Mouse (Mus musculus) gastrocnemius, adult 18-20 months (tissue): ENCODE measurements around the gene Hemk1. TPM values are rescaled to one million over a fixed set of nuclear protein-coding genes. Genes with fewer than 3 reads are reported as not detected.

Experiments
- DNase-seq: peaks from one replicate; pipeline ENCODE4 v3.0.0; 2021; ENCODE audit warnings: low spot score
- total RNA-seq, 2 experiments: library from RNA; stranded (reverse); gene quantifications; 2 replicates each; pipeline ENCODE4 v1.2.3; 2021

The Hemk1 gene
- total RNA-seq, 2 experiments from 2014 or later, result 11.8 to 13.3 TPM

- DNase-seq, result no peak
Observed at GRCm38 (mm10) chr9:107295616-107296015, 42.5 kb downstream of the Hemk1 start.

GRCm38 (mm10) chr9:107294249-107294648 is 43.9 kb downstream of the Hemk1 start:
- peak; percentile 82 for DNase-seq

GRCm38 (mm10) chr9:107290897-107291296 is 47.3 kb downstream of the Hemk1 start:
- peak; percentile 88 for DNase-seq

DNA sequence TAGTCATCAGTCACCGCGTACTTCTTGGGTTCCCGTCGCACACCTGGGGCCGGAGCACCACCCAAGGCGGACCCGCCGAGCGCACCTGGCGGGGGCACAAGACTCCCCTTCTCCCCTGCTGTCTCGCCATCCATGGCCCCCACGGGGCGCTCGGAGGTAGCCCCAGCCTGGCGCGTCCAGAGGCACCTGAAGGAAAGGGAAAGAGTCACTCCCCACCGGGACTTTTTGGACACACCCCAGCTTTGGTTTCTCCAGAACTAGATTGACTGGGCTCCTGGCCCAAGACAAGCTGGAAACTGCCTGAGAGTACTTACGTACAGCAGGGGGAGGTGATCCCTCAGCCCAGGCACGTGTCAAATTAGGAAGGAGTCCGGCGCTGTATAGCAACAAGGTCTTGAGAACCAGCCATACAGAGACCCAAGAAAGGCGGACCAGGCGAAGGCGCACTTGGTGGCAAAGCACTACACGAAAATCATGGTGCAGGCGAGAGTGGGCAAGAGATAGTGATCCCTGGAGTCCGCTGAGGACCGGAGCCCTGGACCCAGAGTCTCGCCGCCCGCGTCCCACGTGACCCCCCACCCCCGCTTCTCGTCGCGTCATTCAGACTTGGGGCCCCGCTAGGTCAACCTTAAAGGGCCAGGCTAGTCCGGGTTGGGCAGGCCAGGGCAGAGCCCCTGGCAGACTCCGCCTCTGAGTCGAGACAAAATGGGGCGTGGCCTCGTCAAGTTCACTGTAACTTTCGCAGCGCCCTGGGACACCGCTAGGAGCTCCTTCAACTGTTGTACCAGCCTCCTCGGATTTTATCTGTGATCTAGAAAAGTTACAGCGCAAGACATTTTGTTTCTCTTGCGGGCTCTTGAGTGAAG is 48.7 kb downstream of the Hemk1 start, which contains the start of gene Mapkapk3:
Gene Mapkapk3 (minus strand): TSS at position 667 of the 866 bp plus-strand sequence.
- peak; percentile 93 for DNase-seq

DNA sequence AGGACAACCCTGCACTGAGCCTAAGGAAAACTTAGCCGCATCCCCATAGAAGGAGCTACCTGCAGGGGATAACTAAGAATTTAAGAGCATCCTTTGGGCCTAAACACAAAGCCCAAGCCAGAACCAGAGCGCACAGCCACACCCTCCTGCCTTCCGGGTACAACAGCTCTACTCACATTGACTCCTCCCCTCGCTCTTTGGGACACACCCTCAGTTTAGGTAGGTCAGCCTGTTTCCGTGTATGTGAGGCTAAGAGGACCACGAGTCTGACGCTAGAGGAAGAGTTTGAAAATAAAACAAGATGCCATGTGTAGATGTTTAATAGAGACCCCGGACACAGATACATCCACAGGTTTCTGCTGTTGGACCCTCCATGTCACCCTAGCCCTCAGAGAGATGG is 49.4 kb downstream of the Hemk1 start:
- no peak for DNase-seq

DNA sequence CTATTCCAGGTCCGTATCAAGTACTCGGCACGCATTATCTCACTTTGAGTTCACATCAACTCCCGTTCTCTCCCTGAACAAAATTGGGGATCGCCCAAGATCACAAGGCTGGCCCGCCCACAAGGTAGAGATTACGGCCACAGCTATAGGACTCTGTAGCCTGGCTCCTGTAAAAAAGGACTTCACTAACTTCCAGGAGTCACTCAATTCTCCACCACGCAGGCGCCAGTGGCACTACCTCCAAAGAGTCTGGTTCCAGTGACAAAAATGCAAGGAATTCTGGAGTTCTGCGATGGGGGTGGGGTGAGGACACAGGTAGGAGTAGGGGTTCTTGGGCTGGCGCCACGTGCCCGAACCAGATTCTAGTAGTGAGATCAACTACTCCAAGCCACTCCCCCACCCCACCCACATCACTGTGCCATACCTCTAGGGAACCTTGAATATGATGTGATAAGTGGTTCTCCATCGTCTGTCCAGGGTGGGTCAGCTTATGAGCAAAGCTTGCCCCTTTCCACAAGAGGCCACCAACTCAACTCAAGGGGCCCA is 50.0 kb downstream of the Hemk1 start:
- DNase-seq, result no peak

GRCm38 (mm10) chr9:107287294-107287693 is 50.9 kb downstream of the Hemk1 start:
- DNase-seq, result no peak

DNA sequence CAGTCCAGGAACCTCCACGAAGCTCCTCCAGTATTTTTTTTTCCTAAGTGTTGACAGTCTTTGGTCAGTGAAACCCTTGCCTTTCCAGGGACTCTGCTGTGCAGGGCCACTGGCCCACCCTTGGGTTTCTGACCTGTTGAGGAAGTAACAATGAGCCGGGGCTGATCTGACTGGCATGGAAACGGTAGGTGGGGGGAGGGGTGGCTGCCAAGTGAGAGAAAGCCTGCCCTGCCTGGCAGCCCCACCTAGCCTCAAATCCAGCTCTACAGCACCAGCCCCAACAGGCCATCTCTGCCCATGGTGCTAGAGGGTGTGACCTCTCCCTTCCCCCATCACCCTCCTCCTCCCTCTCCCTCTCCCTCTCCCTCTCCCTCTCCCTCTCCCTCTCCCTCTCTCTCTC is 53.1 kb downstream of the Hemk1 start:
- no peak for DNase-seq

DNA sequence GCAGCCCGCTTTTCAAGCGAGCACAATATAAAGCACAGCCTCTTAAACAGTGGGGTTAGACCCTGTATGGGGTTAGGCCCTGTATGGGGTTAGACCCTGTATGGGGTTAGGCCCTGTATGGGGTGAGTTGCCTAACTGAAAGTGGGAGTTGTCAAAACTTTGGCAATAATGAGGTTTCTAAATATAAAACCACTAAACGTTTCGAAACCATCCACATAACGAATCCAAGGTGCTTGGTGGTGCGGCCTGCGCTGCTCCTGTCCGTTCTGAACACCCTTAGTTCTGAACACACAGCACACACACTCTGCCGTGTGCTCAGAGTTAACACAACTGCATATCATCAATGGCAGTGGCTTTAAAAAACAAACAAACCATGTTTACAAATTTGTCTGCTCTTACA is 55.2 kb downstream of the Hemk1 start:
- no peak for DNase-seq

- DNase-seq, result no peak
Observed at GRCm38 (mm10) chr9:107281241-107281987, 56.7 kb downstream of the Hemk1 start.

GRCm38 (mm10) chr9:107280322-107281027 is 57.7 kb downstream of the Hemk1 start:
- DNase-seq, result no peak

DNA sequence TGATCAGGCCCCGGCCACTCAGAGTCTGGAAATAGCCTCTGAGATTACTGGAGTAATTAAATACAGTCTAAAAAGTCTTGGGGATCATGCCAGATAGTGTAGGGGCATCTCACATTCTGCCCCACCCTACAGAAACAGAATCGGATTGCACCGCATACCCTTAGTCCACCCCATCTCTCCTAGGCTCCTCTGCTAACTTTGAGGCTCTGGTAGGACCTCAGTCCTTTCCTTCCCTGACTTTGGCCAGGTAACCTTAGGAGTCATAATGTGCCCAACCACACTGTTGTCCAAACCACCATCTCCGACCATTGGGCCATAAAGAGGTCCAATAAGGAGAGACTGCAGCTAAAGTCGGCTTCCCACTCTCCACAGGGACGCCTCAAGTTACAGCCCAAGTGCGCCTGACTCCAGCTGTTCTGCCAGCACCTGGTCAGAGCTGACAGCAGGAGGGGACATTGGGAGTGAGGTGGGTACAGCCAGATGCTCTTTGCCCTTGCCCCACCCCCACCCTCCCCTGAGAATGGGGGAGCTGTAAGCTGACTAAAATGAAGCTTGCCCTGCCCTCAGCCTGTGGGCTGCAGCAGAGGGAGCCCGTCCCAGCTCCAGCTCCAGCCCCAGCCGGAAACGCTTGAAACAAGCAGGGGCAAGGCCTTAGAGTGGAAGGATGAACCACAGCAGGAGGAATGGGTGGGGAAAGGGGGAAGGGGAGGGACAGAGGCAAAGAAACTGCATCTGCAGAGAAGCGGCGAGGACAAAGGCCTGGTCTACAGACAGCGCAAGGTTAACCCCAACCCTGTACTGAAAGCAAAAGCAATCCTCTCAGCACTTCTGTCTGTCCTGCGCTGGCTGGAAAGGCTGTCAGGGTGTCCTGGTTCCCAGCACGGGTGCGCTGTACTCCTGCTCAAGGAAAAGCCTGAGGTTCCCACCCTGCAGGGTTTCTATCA is 58.5 kb downstream of the Hemk1 start:
- DNase-seq, result peak; percentile 84

GRCm38 (mm10) chr9:107278527-107279377 is 59.4 kb downstream of the Hemk1 start:
- peak; percentile 55 for DNase-seq

DNA sequence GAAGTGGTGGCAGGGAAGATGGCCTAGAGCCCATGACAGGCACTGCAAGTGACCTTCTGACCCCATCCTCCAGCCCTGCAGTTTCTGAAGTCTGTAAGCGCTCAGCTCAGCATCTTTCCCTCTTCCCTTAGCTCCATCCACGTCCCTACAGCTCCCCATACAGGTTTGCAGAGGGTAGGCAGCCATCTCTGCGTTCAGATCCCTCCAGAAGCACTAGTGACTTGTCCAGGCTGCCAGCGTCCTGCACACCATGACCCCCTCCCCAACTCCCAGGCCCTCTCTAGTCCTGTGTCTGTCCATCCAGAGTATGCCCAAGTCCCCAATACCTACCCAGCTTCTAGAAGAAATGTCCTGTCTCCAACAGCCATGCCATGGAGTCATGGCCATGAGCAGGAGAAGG is 60.0 kb downstream of the Hemk1 start:
- no peak for DNase-seq

DNA sequence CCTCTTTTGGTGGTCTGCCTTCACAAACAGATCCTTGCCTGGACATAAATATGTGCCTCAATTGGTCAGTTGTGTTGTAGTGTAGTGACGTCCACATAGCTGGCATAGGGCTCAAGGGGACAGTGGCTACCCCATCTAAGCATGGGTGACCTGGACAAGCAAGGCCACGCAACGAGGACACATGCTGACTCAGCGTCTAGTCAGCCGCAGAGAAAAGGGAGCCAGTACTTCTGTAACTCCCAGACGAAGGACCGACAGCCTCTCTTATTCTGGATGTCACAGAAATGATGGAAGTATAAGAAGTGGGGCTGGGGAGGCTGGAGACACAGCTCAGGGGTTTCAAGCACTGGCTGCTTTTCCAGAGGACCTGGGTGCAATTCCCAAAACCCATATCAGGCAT is 60.5 kb downstream of the Hemk1 start:
- DNase-seq, result no peak
